Mouse (Mus musculus) stomach, postnatal 0 days (tissue): ENCODE data around the gene Elp4.

Experiments used
- CTCF ChIP-seq: IDR thresholded peaks from 2 replicates; pipeline ENCODE4 v1.5.1; 2016; ENCODE audit warnings: antibody characterized with exemption, low read depth, mild to moderate bottlenecking, moderate library complexity
- EP300 ChIP-seq: optimal IDR thresholded peaks from 2 replicates; pipeline ENCODE3; 2016; ENCODE audit warnings: antibody characterized with exemption

DNA sequence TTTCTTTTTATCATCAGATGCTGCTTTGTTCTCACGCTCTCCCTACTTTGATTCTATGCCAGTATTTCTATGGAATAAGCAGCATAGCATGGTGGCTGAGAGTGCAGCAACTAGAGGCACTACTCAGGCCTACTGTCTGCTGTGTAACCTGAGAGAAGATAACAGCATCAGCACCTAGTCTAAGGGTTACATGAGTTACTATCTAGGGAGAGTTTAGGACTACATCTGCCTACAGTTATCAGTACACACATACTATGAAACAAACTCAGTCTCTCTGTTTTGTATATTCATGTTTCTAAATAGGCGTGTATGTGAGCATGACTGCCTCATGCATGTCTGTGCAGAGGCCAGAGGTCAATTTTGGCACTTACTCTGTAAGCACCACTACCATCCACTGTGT, 97.8 kb downstream of the Elp4 start:
- TF ChIP-seq CTCF: no peak
- no peak for TF ChIP-seq EP300
